ENCODE assay signal across 8 mouse cellular contexts in the genomic region with DNA sequence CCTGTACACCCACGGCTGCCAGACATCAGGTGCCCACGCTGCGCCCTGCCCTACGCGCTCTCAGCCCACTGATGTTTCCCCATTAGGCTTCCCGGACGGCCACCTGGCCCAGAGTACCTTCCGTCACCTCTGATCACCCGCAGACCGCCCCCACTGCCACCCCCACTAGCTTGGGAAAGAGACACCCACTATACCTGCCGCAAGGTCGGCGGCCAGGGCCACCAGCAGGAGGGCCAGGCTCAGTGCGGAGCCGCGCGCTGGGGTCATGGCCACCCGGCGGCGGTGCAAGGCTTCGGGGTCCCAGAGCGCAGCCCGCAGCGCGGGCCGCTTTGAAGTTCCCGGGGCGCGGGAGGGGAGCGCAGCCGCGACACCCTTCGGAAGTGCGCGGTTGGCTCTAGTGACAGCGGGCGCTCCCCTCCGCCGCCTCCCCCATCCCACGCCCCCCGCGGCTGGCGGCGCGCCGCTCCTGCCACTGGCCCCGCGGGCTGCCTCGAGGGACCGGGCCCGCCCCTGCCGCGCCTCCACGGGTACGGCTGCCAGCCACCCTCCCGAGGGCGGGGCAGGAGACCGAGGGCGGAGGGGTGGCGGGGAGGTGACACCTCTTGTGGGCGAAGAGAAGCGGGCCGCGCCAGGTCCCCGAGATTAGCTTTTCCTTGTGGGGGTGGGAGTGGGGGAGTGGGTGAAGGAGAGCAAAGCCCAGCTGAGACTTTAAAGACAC. TPM values are rescaled to one million over a fixed set of nuclear protein-coding genes. Genes with fewer than 3 reads are reported as not detected.
DNase-seq lines count a peak whose midpoint lies in the region; ATAC-seq and TF ChIP-seq lines count a peak whose summit lies in the region.

A gene (minus strand): TSS at position 482 of the 718 bp plus-strand sequence.

- TF ChIP-seq EP300 in lung, postnatal 0 days (IDR thresholded peaks at IDR 0.05) = no peak

- no peaks in the 10 kb centered on the region for H3K27me3 ChIP-seq in forebrain, postnatal 0 days (ENCODE audit: insufficient read depth, low read length)
- peaks cover 30% of the 10 kb centered on the region for H3K27me3 ChIP-seq in hindbrain, embryonic 12.5 days
- peaks cover 6% of the 10 kb centered on the region; the same call in 1 of the 2 replicates for H3K27me3 ChIP-seq in lung, postnatal 0 days (replicated peaks; ENCODE audit: insufficient read depth, low read length)

- ATAC-seq in forebrain, postnatal 0 days = peak; percentile 90
- peak; percentile 84 for ATAC-seq in hindbrain, embryonic 12.5 days (ENCODE audit: low FRiP score)
- peak; percentile 92 for ATAC-seq in lung, postnatal 0 days

- no peaks in the 10 kb centered on the region for H3K4me1 ChIP-seq in forebrain, postnatal 0 days (ENCODE audit: insufficient read depth)
- peaks cover 13% of the 10 kb centered on the region for H3K4me1 ChIP-seq in hindbrain, embryonic 12.5 days
- H3K4me1 ChIP-seq in lung, postnatal 0 days (ENCODE audit: insufficient read depth, low read depth, low read length) = no peaks in the 10 kb centered on the region

- DNase-seq in R1 (ENCODE audit: low read depth, low spot score) = peak; percentile 19
- peak; percentile 46 for DNase-seq in cerebellum, adult 11-12 months
- DNase-seq in forebrain, postnatal 0 days = peak; percentile 63
- DNase-seq in layer of hippocampus, postnatal 25 days (ENCODE audit: extremely low spot score in 1 of 2, low spot score in 1 of 2) = peak; percentile 8 to 32
- DNase-seq in lung, postnatal 0 days (ENCODE audit: low spot score) = peak; percentile 57
- DNase-seq in ovary, postnatal 36 days (ENCODE audit: low spot score) = peak; percentile 69
- peak; percentile 4 to 61 for DNase-seq in urinary bladder, postnatal 36 days (ENCODE audit: low spot score in 2 of 2)

- H3K27ac ChIP-seq in forebrain, postnatal 0 days (ENCODE audit: low read depth, low read length) = no peak within 1 kb of the TSS
- H3K27ac ChIP-seq in hindbrain, embryonic 12.5 days = no peak within 1 kb of the TSS
- no peak within 1 kb of the TSS for H3K27ac ChIP-seq in lung, postnatal 0 days (ENCODE audit: low read length)

- H3K36me3 ChIP-seq in forebrain, postnatal 0 days (ENCODE audit: insufficient read depth) = no peaks in the 10 kb centered on the region
- H3K36me3 ChIP-seq in hindbrain, embryonic 12.5 days = no peaks in the 10 kb centered on the region
- no peaks in the 10 kb centered on the region for H3K36me3 ChIP-seq in lung, postnatal 0 days (ENCODE audit: insufficient read depth, low read length)

- WGBS in forebrain, postnatal 0 days = 2% methylated on average over 46 of the region's 65 CpGs
- WGBS in hindbrain, embryonic 12.5 days = under 1% methylated on average over 62 of the region's 65 CpGs
- 1% methylated on average over 50 of the region's 65 CpGs for WGBS in lung, postnatal 0 days

- H3K9ac ChIP-seq in forebrain, postnatal 0 days = peak within 1 kb of the TSS; percentile 57
- H3K9ac ChIP-seq in hindbrain, embryonic 12.5 days = peak within 1 kb of the TSS; percentile 63
- no peak within 1 kb of the TSS for H3K9ac ChIP-seq in lung, postnatal 0 days (replicated peaks; ENCODE audit: low read depth)

- peak within 1 kb of the TSS; percentile 54 for H3K4me3 ChIP-seq in forebrain, postnatal 0 days (ENCODE audit: low read depth, low read length)
- H3K4me3 ChIP-seq in hindbrain, embryonic 12.5 days = peak within 1 kb of the TSS; percentile 59
- peak within 1 kb of the TSS; percentile 53 for H3K4me3 ChIP-seq in lung, postnatal 0 days (ENCODE audit: low read depth, low read length)

- H3K4me2 ChIP-seq in forebrain, postnatal 0 days (ENCODE audit: low read depth) = peak within 1 kb of the TSS; percentile 99
- H3K4me2 ChIP-seq in hindbrain, embryonic 12.5 days (replicated peaks) = peak within 1 kb of the TSS; percentile 100
- H3K4me2 ChIP-seq in lung, postnatal 0 days (replicated peaks; ENCODE audit: low read depth, low read length) = peak within 1 kb of the TSS; percentile 96

- no peak for TF ChIP-seq CTCF in forebrain, postnatal 0 days (IDR thresholded peaks at IDR 0.05; ENCODE audit: low read depth)
- TF ChIP-seq CTCF in lung, postnatal 0 days (IDR thresholded peaks at IDR 0.05) = peak; percentile 20

- H3K9me3 ChIP-seq in forebrain, postnatal 0 days (ENCODE audit: low read length) = no peaks in the 10 kb centered on the region
- H3K9me3 ChIP-seq in hindbrain, embryonic 12.5 days (replicated peaks) = no peaks in the 10 kb centered on the region
- H3K9me3 ChIP-seq in lung, postnatal 0 days (ENCODE audit: low read length) = no peaks in the 10 kb centered on the region

RNA-seq across cellular contexts. Expression of the gene that starts here (rescaled TPM):
- 1.6 and 2.7 TPM in 2 replicates for total RNA-seq in forebrain, postnatal 0 days (2014; rRNA removed)
- 0.77 and 0.91 TPM in 2 replicates for polyA plus RNA-seq in forebrain, postnatal 0 days (2015; fragmentation: Nextera tagmentation; extraction: Ambion mirVana)
- polyA plus RNA-seq in hindbrain, embryonic 12.5 days (2016; fragmentation: Nextera tagmentation; extraction: Ambion mirVana) = 0.72 and 0.76 TPM in 2 replicates
- 10 to 100 TPM; 10.9 TPM for total RNA-seq in layer of hippocampus, postnatal 25 days (2021)
- 0.23 and 0.35 TPM in 2 replicates for polyA plus RNA-seq in lung, postnatal 0 days (2015; fragmentation: Nextera tagmentation; extraction: Ambion mirVana)

Comparison
In these comparisons a context has a peak if more than half of its experiments do, and no peak if none do; other contexts are left out.
1. Peak in ATAC-seq, H3K4me3 ChIP-seq, H3K9ac ChIP-seq and H3K4me2 ChIP-seq in hindbrain, embryonic 12.5 days; RNA of the gene not detected or under 1 TPM.
2. Peak in DNase-seq, ATAC-seq, H3K4me3 ChIP-seq and H3K4me2 ChIP-seq in lung, postnatal 0 days; RNA of the gene not detected or under 1 TPM.
3. DNase-seq: peak in every context shown above with its lines; median percentile 69 in ovary, postnatal 36 days; 63 in forebrain, postnatal 0 days; 57 in lung, postnatal 0 days; 46 in cerebellum, adult 11-12 months; 32 in urinary bladder, postnatal 36 days; 20 in layer of hippocampus, postnatal 25 days; 19 in R1.